Mouse (Mus musculus) brain, embryonic 14.5 days (tissue): ENCODE measurements at regions not wholly inside any gene's neighbourhood (a gene's known extent, or its start where the extent isn't known, plus 50 kb on each side); places are given as distances from the start of the nearest gene placed in this dataset.
A peak's percentile ranks its signal among the peaks of the same experiment; 100 is the strongest.

ENCODE experiments used
- DNase-seq: peaks from one replicate; pipeline ENCODE4 v3.0.0-alpha.2; 2011; ENCODE audit warnings: low read depth
- CTCF ChIP-seq: fragments of 200-500 bp; IDR thresholded peaks from 2 replicates; pipeline ENCODE4 v1.5.1; 2012; ENCODE audit warnings: inconsistent platforms, mild to moderate bottlenecking, moderate library complexity, borderline replicate concordance; ENCODE audit not compliant: insufficient read depth, insufficient read length; ENCODE audit errors: extremely low read depth
- POLR2A ChIP-seq: fragments of 200-500 bp; IDR thresholded peaks from 2 replicates; pipeline ENCODE4 v1.6.1; 2012; ENCODE audit warnings: mild to moderate bottlenecking, inconsistent platforms, borderline replicate concordance; ENCODE audit not compliant: poor library complexity, insufficient read depth, insufficient read length, severe bottlenecking; ENCODE audit errors: extremely low read depth

DNA sequence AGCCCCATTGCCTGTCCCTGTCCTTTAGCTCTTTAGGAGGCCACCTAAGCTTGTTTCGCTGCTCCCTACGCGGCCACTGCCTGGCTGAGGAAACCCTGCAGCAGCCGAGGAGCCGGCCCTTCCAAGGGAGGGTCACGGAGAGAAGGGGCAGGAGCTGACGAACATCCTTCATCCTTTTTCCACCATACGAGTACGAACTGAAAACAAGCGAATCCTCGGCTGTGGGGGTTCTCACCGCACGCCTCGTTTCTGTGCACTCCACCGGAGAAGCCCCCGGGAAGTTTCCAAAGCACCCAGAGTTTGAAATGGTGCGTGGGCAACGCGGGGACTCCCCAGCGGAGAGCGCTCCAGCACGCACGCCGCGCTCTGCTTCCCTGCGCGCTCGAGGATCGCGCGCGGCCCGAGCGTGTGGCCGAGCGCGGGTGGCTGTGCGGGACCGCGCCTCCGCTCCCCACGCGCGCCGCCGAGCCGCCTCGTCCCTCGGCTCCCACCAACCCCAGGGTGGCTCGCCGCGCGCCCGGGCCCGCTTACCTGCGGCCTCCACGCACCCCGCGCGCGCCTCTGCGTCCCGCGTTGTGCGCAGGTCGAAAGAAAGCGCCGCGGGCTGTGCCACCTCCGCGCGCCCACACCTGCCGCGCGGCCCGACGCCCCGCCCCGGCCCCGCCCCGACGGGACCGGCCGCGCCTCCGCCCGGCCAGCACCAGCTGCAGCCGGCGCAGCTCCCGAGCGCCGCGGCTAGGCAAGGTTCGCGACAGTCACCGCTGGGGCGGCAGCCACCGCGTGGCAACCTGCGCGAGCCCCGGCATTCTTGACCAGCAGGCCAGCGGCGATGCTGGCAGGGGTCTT lies 58.1 kb upstream of the Ifne start:
- TF ChIP-seq POLR2A (0 out of 2 replicates have a peak, but pooled peaks have one; percentile 19), CTCF (no peak)
- peak; percentile 77 for DNase-seq

DNA sequence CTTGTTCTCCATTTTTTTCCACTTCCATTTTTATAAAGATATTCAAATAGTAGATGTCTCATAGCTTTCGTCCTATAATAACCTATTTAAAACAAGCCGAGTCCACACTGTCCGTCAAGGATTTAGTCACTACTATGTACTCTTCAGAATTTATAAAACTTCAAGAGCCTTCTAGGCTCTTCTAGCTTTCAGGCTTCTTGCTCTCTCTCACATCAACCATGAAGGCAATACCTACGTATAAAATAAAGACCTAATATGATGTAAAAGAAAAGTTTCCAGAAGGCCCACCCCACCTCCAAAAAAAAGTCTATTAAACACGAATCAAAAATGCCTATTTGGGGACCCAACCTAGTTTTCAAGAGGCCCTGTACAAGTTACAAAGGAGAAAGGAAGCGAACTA lies 57.0 kb upstream of the Ifne start:
- no peak for TF ChIP-seq POLR2A
- no peak for TF ChIP-seq CTCF
- DNase-seq: no peak

DNA sequence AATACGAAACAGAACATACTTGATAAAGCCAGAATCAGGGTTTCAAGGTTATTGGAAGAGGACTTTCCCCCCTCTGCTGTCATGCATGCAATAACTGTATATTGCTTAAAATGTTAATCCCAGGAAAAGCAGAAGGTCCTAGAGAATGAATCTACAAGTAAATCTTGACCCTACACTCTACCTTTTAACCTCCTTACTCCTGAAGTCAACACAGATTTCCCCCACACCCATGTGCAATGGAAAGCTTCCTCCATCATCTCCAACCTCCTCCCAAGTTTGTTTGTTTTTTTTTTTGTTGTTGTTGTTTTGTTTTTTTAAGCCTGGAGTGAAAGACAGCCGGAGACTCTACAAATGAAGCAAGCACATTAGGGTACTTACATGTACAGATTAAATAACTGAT lies 55.9 kb upstream of the Ifne start:
- DNase-seq: no peak
- no peak for TF ChIP-seq CTCF
- TF ChIP-seq POLR2A: no peak

GRCm38 (mm10) chr4:88935316-88935715 lies 55.3 kb upstream of the Ifne start:
- no peak for TF ChIP-seq CTCF
- no peak for TF ChIP-seq POLR2A
- DNase-seq: no peak

DNA sequence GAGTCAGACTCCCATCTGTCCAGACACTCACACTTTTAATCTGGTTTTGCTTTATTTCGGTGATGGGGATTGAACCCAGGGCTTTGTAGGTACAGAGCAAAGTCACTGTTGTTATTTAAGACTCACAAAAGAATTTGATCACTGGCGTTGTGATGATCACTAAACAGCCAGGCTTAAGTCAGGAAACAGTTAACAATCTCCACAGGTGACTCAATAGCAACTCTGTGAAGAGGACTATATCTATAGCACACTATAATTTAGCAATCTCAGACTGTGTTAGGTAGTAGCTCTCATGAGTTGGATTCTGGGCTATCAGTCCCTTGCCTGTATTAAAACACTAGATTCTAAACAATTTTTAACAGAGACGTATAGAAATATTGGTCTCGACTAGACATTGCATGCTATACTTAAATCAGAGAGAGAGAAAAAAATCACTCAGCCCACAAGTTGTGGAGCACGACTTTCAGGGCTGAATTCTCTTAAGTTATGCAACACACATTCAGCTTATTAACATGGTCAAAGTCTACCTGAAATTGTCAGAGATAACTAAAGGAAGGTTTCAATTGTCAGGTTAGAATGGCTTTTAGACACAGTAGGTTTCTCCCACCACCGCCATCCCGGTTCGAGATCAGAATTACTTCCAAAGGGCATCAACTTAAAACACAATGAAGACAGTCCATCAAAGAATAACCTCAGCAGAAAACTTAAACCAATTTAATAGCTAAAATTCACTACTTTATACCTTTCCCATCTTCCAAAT lies 54.4 kb upstream of the Ifne start:
- TF ChIP-seq POLR2A: no peak
- no peak for TF ChIP-seq CTCF
- DNase-seq: no peak

- TF ChIP-seq CTCF (no peak), POLR2A (no peak)
- no peak for DNase-seq
These were observed 51.2 kb upstream of the Ifne start for GRCm38 (mm10) chr4:88931217-88931616.
